Mouse (Mus musculus): ENCODE data around the gene Tango6. TPM values are rescaled to one million over a fixed set of nuclear protein-coding genes. Genes with fewer than 3 reads are reported as not detected.

Gene Tango6
- polyA plus RNA-seq (2012; rRNA removed) = 1.8 and 2.8 TPM in 2 replicates

DNA sequence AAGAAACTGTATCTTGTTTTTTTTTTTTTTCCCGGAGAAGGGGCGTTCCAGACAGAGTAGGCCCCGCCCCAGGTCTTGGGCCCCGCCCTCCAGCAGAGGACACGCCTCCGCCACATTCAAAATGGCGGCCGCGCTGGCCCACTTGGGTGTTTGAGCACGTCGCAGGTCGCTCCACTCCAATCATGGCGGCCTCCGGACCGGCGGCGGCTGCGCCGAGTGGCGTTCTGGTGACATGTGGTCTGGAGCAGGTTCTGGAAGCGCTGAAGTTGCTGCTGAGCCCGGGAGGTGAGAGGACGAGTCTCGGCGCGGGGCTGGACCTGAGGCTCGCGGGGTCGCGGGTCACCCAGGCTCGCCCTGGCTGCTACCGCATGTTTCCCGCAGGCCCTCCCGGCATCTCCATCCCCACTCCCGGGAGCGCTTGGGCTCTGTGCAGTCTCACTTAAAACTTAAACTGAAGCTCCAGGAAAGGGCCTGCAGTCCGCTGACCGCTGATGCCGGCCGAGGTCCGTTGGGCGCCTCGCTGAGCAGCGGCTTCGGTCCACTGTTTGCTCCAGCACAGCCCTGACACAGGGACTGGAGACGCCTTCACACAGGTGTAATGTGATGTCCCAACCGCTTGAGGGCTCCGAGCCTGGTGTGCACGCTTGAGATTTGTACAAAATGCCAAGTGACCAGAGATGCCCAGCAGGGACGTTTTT, at the start of gene Tango6:
Gene Tango6 (plus strand): TSS at position 98 of the 698 bp plus-strand sequence.
- under 1% methylated on average over 50 of the region's 50 CpGs for WGBS
- DNase-seq (ENCODE audit: low read depth, low spot score) = peak; percentile 50

DNA sequence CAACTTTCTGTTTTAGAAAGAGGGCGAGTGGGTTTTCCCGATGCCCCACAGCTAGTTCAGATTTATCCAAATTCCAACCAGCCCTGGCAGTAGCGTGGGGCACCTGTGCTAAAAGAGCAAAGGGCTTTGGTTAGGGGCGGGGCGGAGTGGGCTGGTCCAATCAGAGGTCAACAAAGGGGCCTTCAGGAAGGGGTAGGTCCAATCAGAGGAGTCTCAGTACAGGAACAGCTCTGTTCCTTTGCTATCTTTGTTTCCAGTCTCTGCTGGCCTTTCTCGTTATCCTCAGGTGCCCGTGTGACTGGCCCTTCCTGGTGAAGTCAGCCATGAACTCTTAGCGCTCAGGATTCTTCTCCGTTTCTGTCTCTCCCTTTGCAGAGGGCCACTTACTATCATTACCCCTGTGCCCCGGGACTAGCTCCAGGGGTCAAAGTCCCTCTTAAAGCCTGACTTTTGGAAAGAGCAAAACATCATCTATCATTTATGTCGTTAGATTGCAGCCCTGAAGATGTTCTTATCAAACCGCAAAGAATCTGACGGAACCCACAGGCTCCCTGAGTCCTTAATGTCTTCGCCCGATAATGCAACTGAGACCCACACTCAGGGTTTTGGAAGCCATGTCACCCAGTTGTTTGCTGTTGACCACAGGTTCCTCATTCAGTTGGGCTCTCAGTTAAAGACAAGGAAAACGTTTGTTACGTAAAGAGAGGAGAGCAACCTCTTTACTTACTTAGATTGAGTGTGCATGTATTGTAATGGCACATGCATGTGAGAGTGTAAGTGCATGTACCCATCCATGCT, 49.3 kb upstream of the Tango6 start:
- 31% methylated on average over 17 of the region's 17 CpGs for WGBS
- no peak for DNase-seq (ENCODE audit: low read depth, low spot score)

DNA sequence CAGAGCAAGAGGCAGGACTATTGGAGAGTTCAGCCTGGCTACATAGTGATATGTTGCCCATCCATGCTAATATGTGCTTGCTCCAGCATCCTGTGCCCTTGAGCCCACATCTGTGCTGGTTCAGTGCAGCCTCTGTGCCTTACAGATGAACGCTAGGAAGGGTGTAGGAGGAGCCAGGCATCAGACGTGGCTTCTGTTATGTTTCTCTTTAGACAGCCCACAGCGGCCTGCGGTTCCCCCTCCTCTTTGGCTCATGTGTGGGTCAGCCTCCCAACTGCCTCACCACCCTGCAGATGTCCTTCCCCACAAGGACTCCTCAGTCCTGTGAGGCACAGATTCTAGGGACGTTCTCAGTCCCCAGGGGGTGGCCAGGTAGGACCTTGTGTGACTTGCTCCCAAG, 47.6 kb upstream of the Tango6 start:
- DNase-seq (ENCODE audit: low read depth, low spot score) = no peak
- 23% methylated on average over 5 of the region's 5 CpGs for WGBS

DNA sequence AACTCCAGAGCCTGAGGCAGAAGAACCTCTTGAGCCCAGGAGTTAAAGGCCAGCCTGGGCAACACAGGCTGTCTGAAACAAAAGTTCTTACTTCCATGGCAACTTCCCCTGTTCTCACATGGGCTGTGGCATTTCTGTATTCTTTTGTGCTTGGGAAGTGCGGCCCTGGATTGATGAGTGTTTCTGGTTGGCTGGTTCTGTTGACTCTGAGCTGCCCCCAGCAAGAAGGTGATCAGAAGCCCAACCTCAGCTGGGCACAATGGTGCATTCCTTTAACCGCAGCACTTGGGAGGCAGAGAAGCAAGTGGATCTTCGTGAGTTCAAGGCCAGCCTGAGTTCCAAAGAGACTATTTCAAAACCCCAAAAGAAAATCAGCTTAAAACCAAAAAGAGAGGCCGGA, 45.4 kb upstream of the Tango6 start:
- WGBS = 81% methylated on average over 4 of the region's 4 CpGs
- DNase-seq (ENCODE audit: low read depth, low spot score) = no peak

DNA sequence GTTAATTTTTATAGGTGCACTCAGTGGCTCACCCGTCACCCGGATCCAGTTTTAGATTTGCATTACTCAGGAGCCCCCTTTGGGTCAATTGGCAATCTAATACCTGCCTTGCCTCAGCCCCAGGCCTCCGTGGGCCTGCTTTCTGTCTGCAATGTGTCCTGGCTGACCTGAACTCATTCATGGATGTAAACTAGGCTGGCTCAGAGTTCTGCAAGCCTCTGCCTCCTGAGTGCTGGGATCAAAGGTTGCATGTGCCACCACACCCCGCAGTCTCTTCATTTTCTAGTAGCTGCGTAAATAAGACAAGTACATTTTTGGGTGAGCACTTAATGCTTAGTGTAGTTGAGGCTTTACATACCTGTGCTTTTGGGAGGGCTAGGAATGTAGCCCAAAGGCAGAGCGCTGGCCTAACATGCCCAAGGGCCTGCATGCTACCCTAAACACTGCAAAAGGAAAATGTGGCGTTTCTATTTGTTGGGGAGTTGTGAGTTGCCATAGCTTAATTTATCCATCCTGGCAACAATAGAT, 44.0 kb upstream of the Tango6 start:
- DNase-seq (ENCODE audit: low read depth, low spot score) = no peak
- 46% methylated on average over 7 of the region's 7 CpGs for WGBS

DNA sequence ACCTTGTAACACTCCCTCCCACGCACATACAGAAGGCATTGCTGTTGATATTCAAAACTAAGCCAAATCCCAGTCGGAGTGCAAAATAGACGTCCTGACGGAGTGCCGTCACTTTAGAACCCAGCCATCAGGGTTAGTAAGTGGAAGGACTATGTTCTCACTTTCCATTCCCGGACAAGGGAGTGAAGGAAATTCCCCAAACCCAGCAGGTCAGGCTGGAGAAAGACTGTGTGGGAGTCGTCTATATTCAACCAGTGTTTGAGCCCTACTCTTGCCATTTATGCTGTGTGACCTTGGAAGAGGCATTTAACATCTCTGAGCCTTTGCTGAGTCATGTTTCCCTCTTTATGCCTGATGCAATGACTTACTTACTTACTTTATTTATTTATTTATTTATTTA, 42.7 kb upstream of the Tango6 start:
- DNase-seq (ENCODE audit: low read depth, low spot score) = no peak
- WGBS = 81% methylated on average over 7 of the region's 7 CpGs

DNA sequence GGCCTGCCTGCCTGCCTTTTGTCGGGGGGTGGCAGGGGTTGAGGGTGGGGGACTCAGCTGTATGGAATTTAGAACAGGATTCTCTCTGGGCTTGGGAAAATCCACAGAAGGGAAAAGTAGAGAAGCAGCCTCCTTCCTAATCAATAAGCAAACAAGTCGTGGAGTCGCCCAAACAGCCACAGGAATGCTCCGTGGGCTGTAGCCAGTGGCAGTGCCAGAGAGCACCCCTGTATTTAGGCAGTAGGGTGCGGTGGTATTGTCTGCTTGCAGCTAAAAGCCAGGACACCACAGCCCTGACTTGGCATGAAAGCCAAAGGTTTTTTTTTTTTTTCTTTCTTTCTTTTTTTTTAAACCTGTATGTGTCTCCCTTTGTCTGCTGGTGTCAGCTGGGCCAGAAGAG, 41.9 kb upstream of the Tango6 start:
- 45% methylated on average over 5 of the region's 5 CpGs for WGBS
- no peak for DNase-seq (ENCODE audit: low read depth, low spot score)

DNA sequence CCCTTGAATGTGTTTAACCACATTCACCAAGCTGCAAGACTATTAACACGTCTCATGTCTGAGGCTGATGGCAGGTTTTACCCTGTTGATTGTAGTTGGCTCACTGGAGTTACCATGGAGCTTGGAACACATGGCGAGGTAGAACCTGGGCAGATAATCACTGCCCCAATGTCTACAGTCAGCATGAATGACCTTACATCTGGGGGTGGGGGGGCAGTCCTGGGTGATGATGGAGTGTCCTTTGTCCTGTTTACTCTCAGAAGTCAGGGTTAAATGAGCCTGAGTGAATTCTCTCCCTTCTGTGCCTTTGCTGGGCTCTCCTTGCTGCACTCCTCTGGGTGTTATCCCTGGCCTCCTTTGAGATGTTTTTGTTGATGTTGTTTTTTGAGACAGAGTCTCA, 40.7 kb upstream of the Tango6 start:
- no peak for DNase-seq (ENCODE audit: low read depth, low spot score)
- 59% methylated on average over 2 of the region's 2 CpGs for WGBS

DNA sequence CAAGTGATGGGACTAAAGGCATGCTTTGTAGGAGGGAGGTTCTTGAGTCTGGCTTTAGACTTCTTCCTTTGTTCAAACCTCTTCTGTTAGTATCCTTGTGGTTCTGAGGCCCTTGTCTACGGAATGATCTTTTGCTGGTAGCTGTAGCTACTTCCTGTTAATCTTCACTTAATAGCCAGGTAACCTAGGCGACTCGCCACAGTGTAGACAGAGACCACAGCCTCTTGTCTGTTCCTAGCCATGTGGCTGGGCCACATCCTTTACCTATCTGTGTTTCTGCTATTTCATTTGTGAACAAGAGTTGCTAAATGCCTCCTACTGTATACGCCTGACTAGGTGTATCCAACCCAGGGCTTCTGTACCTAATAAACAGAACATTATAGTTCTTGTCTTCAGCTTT, 39.8 kb upstream of the Tango6 start:
- 38% methylated on average over 4 of the region's 4 CpGs for WGBS
- no peak for DNase-seq (ENCODE audit: low read depth, low spot score)

DNA sequence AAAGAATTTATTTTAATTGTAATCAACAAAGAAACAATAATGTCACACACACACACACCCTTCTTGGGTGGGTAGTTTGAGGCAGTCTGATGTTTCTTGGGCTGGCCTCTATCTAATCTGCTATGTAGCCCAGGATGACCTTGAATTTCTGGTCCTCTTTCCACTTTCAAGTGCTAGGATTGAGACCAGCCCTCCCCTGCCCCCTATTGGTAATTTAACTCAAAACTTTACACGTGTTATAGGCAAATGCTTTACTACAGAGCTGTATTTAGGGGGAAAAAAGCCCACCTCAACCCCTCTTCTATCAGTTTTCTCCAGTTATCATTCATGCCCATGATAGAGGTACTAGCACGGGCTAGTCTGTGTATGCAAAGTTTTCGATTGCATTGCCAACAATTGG, 37.9 kb upstream of the Tango6 start:
- WGBS = 27% methylated on average over 3 of the region's 3 CpGs

DNA sequence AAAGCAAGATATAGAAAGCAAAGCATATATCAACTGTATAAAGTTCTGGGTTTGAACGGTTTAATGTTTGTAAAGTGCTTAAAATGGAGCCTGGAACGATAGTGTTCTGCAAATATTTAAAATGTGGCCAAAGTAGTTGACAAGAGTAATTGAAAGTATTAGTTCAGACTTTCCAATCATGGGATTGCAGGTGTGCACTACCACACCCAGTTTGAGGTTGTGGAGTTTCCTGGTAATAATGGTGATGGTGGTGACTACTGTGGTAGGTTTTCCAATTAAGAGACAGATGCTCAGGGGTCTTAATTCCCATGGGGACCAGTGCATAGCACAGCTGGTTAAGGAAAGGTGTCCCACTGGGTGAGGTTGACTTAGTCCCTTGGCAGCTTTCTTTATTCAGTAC, 36.7 kb upstream of the Tango6 start:
- WGBS = 21% methylated on average over 2 of the region's 2 CpGs

More for the DNA sequence above, 37.9 kb upstream of the Tango6 start:
- no peak for DNase-seq (ENCODE audit: low read depth, low spot score)

DNA sequence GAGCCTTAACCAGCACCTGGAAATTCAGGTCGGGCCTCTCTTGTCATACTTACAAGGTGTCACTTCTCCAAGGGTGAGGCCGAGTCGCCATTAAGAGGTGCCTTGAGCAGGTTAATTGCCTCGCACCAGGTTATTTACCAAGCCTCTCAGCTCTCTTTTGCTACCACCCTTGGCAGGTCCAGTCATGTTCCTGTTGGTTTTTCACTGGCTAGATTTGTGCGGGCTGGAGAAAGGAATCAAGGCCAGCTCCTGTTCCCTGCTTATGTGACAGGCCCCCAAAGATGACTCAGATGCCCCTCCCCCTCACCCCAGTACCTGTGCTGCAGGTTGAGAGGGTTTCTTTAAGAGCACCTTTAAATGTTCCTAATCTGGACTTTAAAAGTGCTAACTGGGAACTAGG, 36.1 kb upstream of the Tango6 start:
- DNase-seq (ENCODE audit: low read depth, low spot score) = no peak
- 31% methylated on average over 5 of the region's 5 CpGs for WGBS

More for the DNA sequence above, 36.7 kb upstream of the Tango6 start:
- no peak for DNase-seq (ENCODE audit: low read depth, low spot score)

DNA sequence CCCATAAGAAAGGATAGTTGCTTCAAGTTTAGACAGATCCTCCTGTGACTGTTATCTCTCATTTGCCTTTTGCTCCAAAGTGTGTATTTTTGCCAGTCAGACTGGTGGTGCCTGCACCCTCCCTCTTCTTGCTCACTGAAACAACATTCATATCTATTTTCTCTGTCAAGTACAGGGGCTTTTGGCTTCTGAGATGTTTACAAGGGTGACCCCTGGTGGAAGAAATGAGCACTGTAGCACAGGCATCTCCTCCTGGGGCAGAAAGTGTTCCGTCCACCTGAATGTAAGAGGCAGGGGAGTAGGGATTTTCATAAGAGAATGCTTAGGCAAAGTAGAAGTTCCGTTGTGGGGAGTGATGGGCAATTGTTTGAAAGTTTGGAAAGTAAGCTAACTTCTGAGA, 35.5 kb upstream of the Tango6 start:
- DNase-seq (ENCODE audit: low read depth, low spot score) = no peak
- 37% methylated on average over 2 of the region's 2 CpGs for WGBS

DNA sequence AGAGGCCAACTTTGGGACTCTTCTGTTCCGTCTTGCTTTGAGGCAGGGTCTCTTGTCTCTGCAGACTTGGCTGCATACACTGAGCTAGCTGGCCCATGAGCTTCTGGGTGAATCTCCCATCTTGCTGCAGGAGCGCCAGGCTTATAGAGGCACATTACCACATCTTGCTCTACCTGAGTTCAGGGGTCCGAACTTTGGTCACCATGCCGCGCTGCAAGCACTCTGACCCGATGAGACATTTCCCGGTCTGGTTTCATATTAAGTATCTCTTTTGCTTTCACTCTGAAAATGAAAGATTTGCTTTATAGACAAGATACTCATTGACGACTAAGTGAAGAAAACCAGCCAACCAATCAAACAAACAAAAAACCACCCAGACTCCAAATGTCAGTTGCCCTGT, 34.4 kb upstream of the Tango6 start:
- WGBS = 89% methylated on average over 8 of the region's 8 CpGs
- no peak for DNase-seq (ENCODE audit: low read depth, low spot score)

DNA sequence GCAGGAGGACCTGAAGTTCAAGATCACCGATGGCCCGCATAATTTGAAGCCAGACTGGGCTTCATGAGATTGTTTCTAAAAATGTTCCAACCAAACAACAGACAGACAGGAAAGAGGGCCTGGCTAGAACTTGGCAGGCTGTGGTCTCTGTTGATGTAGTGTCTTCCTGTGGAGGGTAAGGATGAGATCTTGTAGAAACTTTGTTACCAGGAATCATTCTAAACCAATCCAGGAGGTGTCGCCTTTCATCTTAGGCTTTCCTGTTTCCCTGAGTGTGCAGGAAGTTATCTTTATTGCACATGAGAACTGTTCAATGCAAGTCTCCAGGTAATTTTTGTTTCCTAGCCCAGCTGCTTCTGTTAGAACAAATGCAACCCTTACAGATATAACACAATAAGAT, 30.9 kb upstream of the Tango6 start:
- DNase-seq (ENCODE audit: low read depth, low spot score) = no peak
- WGBS = 61% methylated on average over 3 of the region's 3 CpGs

DNA sequence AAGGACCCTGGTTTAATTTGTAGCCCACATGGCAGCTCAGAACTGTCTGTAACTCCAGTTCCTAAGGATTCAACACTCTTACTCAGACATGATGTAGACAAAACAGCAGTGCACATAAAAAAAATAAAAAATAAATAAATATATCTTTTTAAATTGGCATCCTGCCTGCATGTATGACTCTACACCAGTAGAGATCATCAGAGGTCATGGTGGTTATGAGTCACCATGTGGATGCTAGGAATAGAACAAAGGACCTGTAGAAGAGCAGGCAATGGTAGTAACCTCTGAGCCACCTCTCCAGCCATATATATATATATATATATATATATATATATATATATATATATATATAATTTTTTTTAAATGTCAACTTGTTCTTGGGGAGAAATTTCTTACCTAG, 26.8 kb upstream of the Tango6 start:
- no peak for DNase-seq (ENCODE audit: low read depth, low spot score)

DNA sequence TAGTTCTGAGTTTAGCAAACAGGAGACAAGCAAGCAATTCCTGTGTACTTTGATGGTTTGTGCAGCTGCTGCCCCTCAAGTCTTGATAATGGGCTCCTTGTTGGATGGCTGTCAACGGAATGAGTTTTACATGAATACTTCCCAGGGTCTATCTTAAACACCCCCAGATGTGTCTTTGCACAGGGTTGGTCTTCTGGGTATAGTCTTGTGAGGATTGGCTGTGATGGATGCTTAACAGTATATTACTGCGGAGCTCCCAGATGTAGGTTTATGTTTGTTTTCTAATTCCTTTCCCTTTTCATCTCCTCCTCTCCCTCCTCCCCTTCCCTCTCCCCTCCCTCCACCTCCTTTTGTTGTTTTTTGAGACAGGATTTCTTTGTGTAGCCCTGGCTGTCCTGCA, 10.1 kb upstream of the Tango6 start:
- no peak for DNase-seq (ENCODE audit: low read depth, low spot score)
- WGBS = 79% methylated on average over 2 of the region's 2 CpGs

DNA sequence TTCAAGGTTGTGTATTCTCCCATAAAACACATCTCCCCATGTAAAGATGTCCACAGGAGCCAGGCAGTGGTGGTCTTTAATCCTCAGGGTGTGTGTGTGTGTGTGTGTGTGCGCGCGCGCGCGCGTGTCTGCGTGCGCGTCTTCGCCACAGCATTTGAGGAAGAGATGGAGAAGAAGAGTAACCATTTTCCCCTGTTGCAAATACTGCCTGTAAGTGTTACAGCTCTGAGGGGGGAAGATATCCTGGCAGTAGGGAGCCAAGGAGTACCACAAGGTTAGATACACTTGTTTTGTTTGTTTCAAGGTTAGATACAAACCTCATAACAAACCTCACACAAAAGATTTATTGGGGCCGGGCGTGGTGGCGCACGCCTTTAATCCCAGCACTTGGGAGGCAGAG, 8.6 kb upstream of the Tango6 start:
- 96% methylated on average over 15 of the region's 15 CpGs for WGBS
- no peak for DNase-seq (ENCODE audit: low read depth, low spot score)

DNA sequence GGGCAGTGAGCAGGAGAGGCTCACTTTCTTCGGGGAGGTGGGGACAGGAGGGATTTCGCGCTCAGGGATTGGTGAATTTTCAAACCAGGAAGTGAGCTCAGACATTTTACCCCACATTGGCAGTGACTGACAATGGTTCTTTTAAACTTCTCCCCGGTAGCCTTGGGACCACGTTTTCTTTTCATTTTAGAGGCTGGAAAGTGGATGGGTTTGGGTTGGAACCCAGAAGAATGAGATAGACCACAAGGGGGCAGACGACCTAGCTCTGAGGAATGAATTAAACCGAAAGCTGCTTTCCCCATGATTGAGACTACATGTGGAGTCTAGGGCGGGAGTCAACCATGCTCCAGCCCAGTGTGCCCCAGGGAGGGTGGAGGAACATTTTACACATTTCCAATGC, 8.0 kb upstream of the Tango6 start:
- DNase-seq (ENCODE audit: low read depth, low spot score) = no peak
- 80% methylated on average over 8 of the region's 8 CpGs for WGBS

DNA sequence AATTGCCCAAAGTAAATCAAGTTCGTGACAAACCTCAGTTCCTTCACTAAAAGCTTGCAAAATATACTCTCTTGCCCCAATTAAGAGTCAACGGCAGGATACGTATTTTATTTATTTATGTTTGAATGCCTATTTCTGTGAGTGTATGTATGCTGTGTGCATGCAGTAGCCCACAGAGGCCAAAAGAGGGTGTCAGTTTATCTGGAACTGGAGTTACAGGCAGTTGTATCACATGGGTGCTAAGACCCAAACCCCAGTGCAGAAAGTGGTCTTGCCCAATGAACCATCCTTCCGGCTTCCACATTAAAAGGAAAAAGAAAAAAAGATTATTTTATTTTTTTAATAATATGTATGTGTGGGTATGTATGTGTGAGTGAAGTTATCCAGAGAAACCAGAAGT, 1.5 kb downstream of the Tango6 start:
- 94% methylated on average over 4 of the region's 4 CpGs for WGBS
- no peak for DNase-seq (ENCODE audit: low read depth, low spot score)

DNA sequence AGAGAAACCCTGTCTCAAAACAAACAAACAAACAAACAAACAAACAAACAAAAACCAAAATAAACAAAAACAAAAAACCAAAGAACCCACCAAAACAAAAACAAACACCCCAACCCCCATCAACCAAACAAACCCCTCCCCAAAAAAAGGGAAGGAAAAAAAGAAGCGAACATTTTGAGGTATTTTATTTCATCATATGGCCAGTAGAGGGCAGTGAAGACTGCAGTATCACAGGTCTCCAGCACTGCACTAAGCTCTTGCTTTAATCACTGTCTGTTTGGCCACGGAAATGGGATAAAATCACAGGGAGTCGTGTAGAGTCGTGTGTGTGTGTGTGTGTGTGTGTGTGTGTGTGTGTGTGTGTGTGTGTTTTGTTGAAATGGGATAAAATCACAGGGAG, 4.6 kb downstream of the Tango6 start:
- WGBS = under 1% methylated on average over 4 of the region's 4 CpGs
- DNase-seq (ENCODE audit: low read depth, low spot score) = no peak

Measured in large intestine, adult 2 months (tissue).